Mouse (Mus musculus): ENCODE results near the gene S1pr1. TPM values are rescaled to one million over a fixed set of nuclear protein-coding genes. Genes with fewer than 3 reads are reported as not detected.

Gene S1pr1
- polyA plus RNA-seq, 1 experiment from 2014 or later = 22.8 TPM

- 90% methylated on average over 2 of the region's 2 CpGs for WGBS
- no peak for ATAC-seq (ENCODE audit: low FRiP score)
- H3K9ac ChIP-seq = no peak overlapping the region
Observed at GRCm38 (mm10) chr3:115687821-115688220, 27.1 kb downstream of the S1pr1 start.

GRCm38 (mm10) chr3:115682328-115683088 is 32.4 kb downstream of the S1pr1 start:
- no peaks in the 10 kb centered on the region for H3K4me1 ChIP-seq (replicated peaks)
- ATAC-seq (ENCODE audit: low FRiP score) = no peak
- 68% methylated on average over 14 of the region's 14 CpGs for WGBS
- no peak overlapping the region for H3K4me3 ChIP-seq
- no peak overlapping the region for H3K9ac ChIP-seq
- no peaks in the 10 kb centered on the region for H3K9me3 ChIP-seq
- no peak overlapping the region for H3K4me2 ChIP-seq
- H3K27me3 ChIP-seq = no peaks in the 10 kb centered on the region
- H3K27ac ChIP-seq = no peak overlapping the region
- no peaks in the 10 kb centered on the region for H3K36me3 ChIP-seq

More at GRCm38 (mm10) chr3:115687821-115688220, 27.1 kb downstream of the S1pr1 start:
- Histone ChIP-seq H3K4me3 (no peak overlapping the region), H3K27me3 (no peaks in the 10 kb centered on the region), H3K36me3 (no peaks in the 10 kb centered on the region), H3K9me3 (no peaks in the 10 kb centered on the region), H3K27ac (no peak overlapping the region), H3K4me2 (no peak overlapping the region), H3K4me1 (replicated peaks) (no peaks in the 10 kb centered on the region)

- Histone ChIP-seq H3K9ac (no peak overlapping the region), H3K4me3 (no peak overlapping the region)
- ATAC-seq (ENCODE audit: low FRiP score) = no peak
Observed at GRCm38 (mm10) chr3:115681184-115681583, 33.7 kb downstream of the S1pr1 start.

GRCm38 (mm10) chr3:115679022-115679421 is 35.9 kb downstream of the S1pr1 start:
- WGBS = 86% methylated on average over 7 of the region's 7 CpGs
- no peak overlapping the region for H3K4me2 ChIP-seq
- H3K4me1 ChIP-seq (replicated peaks) = no peaks in the 10 kb centered on the region
- H3K27me3 ChIP-seq = no peaks in the 10 kb centered on the region
- H3K9ac ChIP-seq = no peak overlapping the region
- no peaks in the 10 kb centered on the region for H3K36me3 ChIP-seq
- no peak overlapping the region for H3K27ac ChIP-seq
- H3K4me3 ChIP-seq = no peak overlapping the region
- no peak for ATAC-seq (ENCODE audit: low FRiP score)
- no peaks in the 10 kb centered on the region for H3K9me3 ChIP-seq

More at GRCm38 (mm10) chr3:115681184-115681583, 33.7 kb downstream of the S1pr1 start:
- Histone ChIP-seq H3K4me2 (no peak overlapping the region), H3K27me3 (no peaks in the 10 kb centered on the region), H3K36me3 (no peaks in the 10 kb centered on the region), H3K27ac (no peak overlapping the region), H3K4me1 (replicated peaks) (no peaks in the 10 kb centered on the region), H3K9me3 (no peaks in the 10 kb centered on the region)
- 83% methylated on average over 1 of the region's 1 CpGs for WGBS

GRCm38 (mm10) chr3:115675546-115676535 is 39.0 kb downstream of the S1pr1 start:
- H3K4me1 ChIP-seq (replicated peaks) = no peaks in the 10 kb centered on the region
- H3K9ac ChIP-seq = no peak overlapping the region
- no peak overlapping the region for H3K27ac ChIP-seq
- H3K36me3 ChIP-seq = no peaks in the 10 kb centered on the region
- 83% methylated on average over 6 of the region's 6 CpGs for WGBS
- ATAC-seq (ENCODE audit: low FRiP score) = no peak
- no peaks in the 10 kb centered on the region for H3K27me3 ChIP-seq
- H3K9me3 ChIP-seq = no peaks in the 10 kb centered on the region
- no peak overlapping the region for H3K4me2 ChIP-seq
- no peak overlapping the region for H3K4me3 ChIP-seq

GRCm38 (mm10) chr3:115674665-115675064 is 40.2 kb downstream of the S1pr1 start:
- Histone ChIP-seq H3K27ac (no peak overlapping the region), H3K27me3 (no peaks in the 10 kb centered on the region), H3K36me3 (no peaks in the 10 kb centered on the region)

GRCm38 (mm10) chr3:115673663-115674157 is 41.2 kb downstream of the S1pr1 start:
- Histone ChIP-seq H3K27me3 (no peaks in the 10 kb centered on the region), H3K36me3 (no peaks in the 10 kb centered on the region), H3K4me3 (no peak overlapping the region), H3K9ac (no peak overlapping the region), H3K27ac (no peak overlapping the region), H3K4me1 (replicated peaks) (no peaks in the 10 kb centered on the region), H3K9me3 (no peaks in the 10 kb centered on the region), H3K4me2 (no peak overlapping the region)
- WGBS = 61% methylated on average over 13 of the region's 13 CpGs
- no peak for ATAC-seq (ENCODE audit: low FRiP score)

More at GRCm38 (mm10) chr3:115674665-115675064, 40.2 kb downstream of the S1pr1 start:
- no peak overlapping the region for H3K9ac ChIP-seq
- no peak for ATAC-seq (ENCODE audit: low FRiP score)
- H3K4me2 ChIP-seq = no peak overlapping the region
- H3K4me3 ChIP-seq = no peak overlapping the region
- 91% methylated on average over 5 of the region's 5 CpGs for WGBS
- H3K9me3 ChIP-seq = no peaks in the 10 kb centered on the region
- no peaks in the 10 kb centered on the region for H3K4me1 ChIP-seq (replicated peaks)

GRCm38 (mm10) chr3:115672965-115673662 is 41.8 kb downstream of the S1pr1 start:
- no peak overlapping the region for H3K4me2 ChIP-seq
- H3K36me3 ChIP-seq = no peaks in the 10 kb centered on the region
- ATAC-seq (ENCODE audit: low FRiP score) = no peak
- no peak overlapping the region for H3K9ac ChIP-seq
- no peak overlapping the region for H3K4me3 ChIP-seq
- H3K4me1 ChIP-seq (replicated peaks) = no peaks in the 10 kb centered on the region
- no peaks in the 10 kb centered on the region for H3K9me3 ChIP-seq
- WGBS = 53% methylated on average over 9 of the region's 9 CpGs
- no peaks in the 10 kb centered on the region for H3K27me3 ChIP-seq
- H3K27ac ChIP-seq = no peak overlapping the region

- H3K27ac ChIP-seq = no peak overlapping the region
- ATAC-seq (ENCODE audit: low FRiP score) = no peak
- WGBS = 87% methylated on average over 1 of the region's 1 CpGs
- no peaks in the 10 kb centered on the region for H3K9me3 ChIP-seq
- no peak overlapping the region for H3K9ac ChIP-seq
- H3K4me2 ChIP-seq = no peak overlapping the region
- H3K4me1 ChIP-seq (replicated peaks) = peaks cover 4% of the 10 kb centered on the region; the same call in 1 of the 2 replicates
- no peaks in the 10 kb centered on the region for H3K36me3 ChIP-seq
- no peaks in the 10 kb centered on the region for H3K27me3 ChIP-seq
- no peak overlapping the region for H3K4me3 ChIP-seq
Observed at GRCm38 (mm10) chr3:115669230-115669629, 45.6 kb downstream of the S1pr1 start.

- no peaks in the 10 kb centered on the region for H3K27me3 ChIP-seq
- H3K4me3 ChIP-seq = no peak overlapping the region
- no peak overlapping the region for H3K9ac ChIP-seq
- H3K4me2 ChIP-seq = no peak overlapping the region
- ATAC-seq (ENCODE audit: low FRiP score) = no peak
- no peaks in the 10 kb centered on the region for H3K9me3 ChIP-seq
- 86% methylated on average over 2 of the region's 2 CpGs for WGBS
- no peak overlapping the region for H3K27ac ChIP-seq
- H3K36me3 ChIP-seq = no peaks in the 10 kb centered on the region
- H3K4me1 ChIP-seq (replicated peaks) = peaks cover 8% of the 10 kb centered on the region; the same call in 1 of the 2 replicates
Observed at GRCm38 (mm10) chr3:115667182-115667581, 47.7 kb downstream of the S1pr1 start.

GRCm38 (mm10) chr3:115666547-115666946 is 48.3 kb downstream of the S1pr1 start:
- no peaks in the 10 kb centered on the region for H3K36me3 ChIP-seq
- H3K4me1 ChIP-seq (replicated peaks) = peaks cover 8% of the 10 kb centered on the region; the same call in 1 of the 2 replicates
- H3K4me3 ChIP-seq = no peak overlapping the region
- H3K27ac ChIP-seq = no peak overlapping the region
- H3K4me2 ChIP-seq = no peak overlapping the region
- H3K9me3 ChIP-seq = no peaks in the 10 kb centered on the region
- 49% methylated on average over 8 of the region's 8 CpGs for WGBS
- no peak overlapping the region for H3K9ac ChIP-seq
- no peak for ATAC-seq (ENCODE audit: low FRiP score)
- no peaks in the 10 kb centered on the region for H3K27me3 ChIP-seq

Data from hindbrain, embryonic 13.5 days (tissue).